Mouse (Mus musculus) embryonic facial prominence, embryonic 10.5 days (tissue): ENCODE measurements at regions not wholly inside any gene's neighbourhood (a gene's known extent, or its start where the extent isn't known, plus 50 kb on each side); places are given as distances from the start of the nearest gene placed in this dataset.
A peak's percentile ranks its signal among the peaks of the same experiment; 100 is the strongest.
"Not testable (repeated sequence)": the region's sequence is repeated elsewhere in the genome, so short reads cannot be mapped to it uniquely, and the experiment has no call there.

ENCODE experiments used
- DNase-seq: peaks from one replicate; pipeline ENCODE4 v3.0.0-alpha.2; 2017; ENCODE audit warnings: low spot score
- H3K27ac ChIP-seq: fragments of 300-500 bp; sonication (generic); replicated peaks from 2 replicates; pipeline ENCODE4 v1.5.1; 2016; ENCODE audit warnings: mild to moderate bottlenecking
- H3K27me3 ChIP-seq: fragments of 300-500 bp; sonication (generic); replicated peaks from 2 replicates; pipeline ENCODE4 v1.6.1; 2016; ENCODE audit warnings: low read depth, mild to moderate bottlenecking; ENCODE audit not compliant: poor library complexity, severe bottlenecking
- H3K36me3 ChIP-seq: fragments of 300-500 bp; sonication (generic); replicated peaks from 2 replicates; pipeline ENCODE4 v1.6.1; 2016; ENCODE audit warnings: mild to moderate bottlenecking, moderate library complexity
- H3K4me1 ChIP-seq: fragments of 300-500 bp; sonication (generic); 2 replicates; pipeline ENCODE4 v1.6.1; 2016
- H3K4me3 ChIP-seq: fragments of 300-500 bp; sonication (generic); 2 replicates; pipeline ENCODE4 v1.5.1; 2016; ENCODE audit warnings: mild to moderate bottlenecking, moderate library complexity
- H3K9me3 ChIP-seq: fragments of 300-500 bp; sonication (generic); 2 replicates; pipeline ENCODE4 v1.6.1; 2016; ENCODE audit warnings: mild to moderate bottlenecking
- WGBS: fragments of 180-500 bp; shearing (Covaris S2); methylation state at CpG from one replicate; pipeline ENCODE4 v1.1.7; 2016; 5-methylcytosine and 5-hydroxymethylcytosine counted together

DNA sequence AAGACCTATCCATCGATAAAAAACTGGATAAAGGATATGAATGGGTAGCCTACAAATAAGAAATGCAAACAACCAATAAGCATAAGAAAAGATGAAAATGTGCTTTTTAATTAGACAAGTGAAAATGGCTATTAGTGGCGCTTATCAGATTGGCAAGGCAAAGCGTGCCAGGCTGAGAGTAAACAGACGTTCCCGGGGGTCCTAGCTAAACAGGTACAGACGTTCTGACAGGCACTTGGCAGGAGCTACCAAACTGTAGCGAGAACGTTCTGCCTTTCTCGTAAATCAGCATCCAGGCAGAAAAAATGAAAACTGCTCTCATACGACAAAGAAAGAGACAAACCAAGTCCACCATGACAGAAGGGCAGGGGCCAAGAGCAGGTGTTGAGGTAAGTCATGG, 263.3 kb downstream of the Prex1 start:
- no peak for DNase-seq
- Histone ChIP-seq H3K4me1 (peaks cover 78% of the 10 kb centered on the region), H3K27me3 (peaks cover 9% of the 10 kb centered on the region; the same call in 1 of the 2 replicates), H3K9me3 (no peaks in the 10 kb centered on the region), H3K4me3 (no peak overlapping the region), H3K36me3 (no peaks in the 10 kb centered on the region), H3K27ac (peak overlapping the region; percentile 31; the same call in 1 of the 2 replicates)
- WGBS: 81% methylated on average over 10 of the region's 10 CpGs

GRCm38 (mm10) chr2:166448724-166449123, 264.9 kb downstream of the Prex1 start:
- Histone ChIP-seq H3K4me3 (no peak overlapping the region), H3K4me1 (peaks cover 75% of the 10 kb centered on the region), H3K27me3 (peaks cover 9% of the 10 kb centered on the region; the same call in 1 of the 2 replicates), H3K9me3 (no peaks in the 10 kb centered on the region), H3K27ac (peak overlapping the region; percentile 75), H3K36me3 (no peaks in the 10 kb centered on the region)
- WGBS: 56% methylated on average over 13 of the region's 13 CpGs
- DNase-seq: no peak

DNA sequence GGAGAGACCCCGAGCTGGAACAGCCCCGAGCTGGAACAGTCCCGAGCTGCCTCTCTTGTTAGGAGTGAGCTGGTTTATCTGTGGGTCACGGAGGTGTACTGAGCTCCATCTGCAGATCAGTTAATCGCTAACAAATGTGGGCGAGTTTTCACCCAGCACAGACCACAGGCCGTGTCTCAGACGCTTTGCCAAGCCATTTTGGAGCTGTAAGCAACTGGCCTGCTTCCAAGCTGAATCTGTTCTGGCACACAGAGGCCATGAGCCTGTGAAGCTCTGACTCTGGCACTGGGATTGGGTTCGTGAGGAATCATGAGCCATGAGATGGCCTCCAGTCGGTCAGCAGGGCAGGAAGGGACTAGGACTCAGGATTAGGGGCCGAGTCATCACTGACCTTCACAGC, 265.5 kb downstream of the Prex1 start:
- Histone ChIP-seq H3K4me3 (no peak overlapping the region), H3K27ac (peak overlapping the region; percentile 75), H3K36me3 (no peaks in the 10 kb centered on the region), H3K4me1 (peaks cover 76% of the 10 kb centered on the region), H3K27me3 (peaks cover 9% of the 10 kb centered on the region; the same call in 1 of the 2 replicates), H3K9me3 (no peaks in the 10 kb centered on the region)
- peak; percentile 42 for DNase-seq
- 35% methylated on average over 11 of the region's 11 CpGs for WGBS

DNA sequence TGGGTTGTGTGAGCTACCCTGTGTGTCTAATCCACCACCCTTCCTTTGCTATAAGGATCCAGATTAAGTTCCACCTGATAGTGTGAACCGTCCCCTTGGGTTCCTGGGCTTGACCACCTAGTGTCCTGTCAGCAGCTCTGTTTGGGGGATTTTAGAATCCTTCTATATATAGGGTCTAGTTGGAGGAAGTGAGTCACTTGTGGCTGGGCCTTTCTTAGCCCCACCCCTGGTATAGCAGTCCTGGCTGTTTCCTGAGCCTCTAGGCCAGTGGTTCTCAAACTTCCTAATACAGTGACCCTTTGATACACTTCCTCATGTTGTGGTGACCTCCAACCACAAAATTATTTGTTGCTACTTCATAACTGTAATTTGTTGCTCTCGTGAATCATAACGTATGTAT, 267.1 kb downstream of the Prex1 start:
- Histone ChIP-seq H3K9me3 (no peaks in the 10 kb centered on the region), H3K4me3 (no peak overlapping the region), H3K27ac (peak overlapping the region; percentile 58), H3K36me3 (no peaks in the 10 kb centered on the region), H3K27me3 (peaks cover 9% of the 10 kb centered on the region; the same call in 1 of the 2 replicates), H3K4me1 (peaks cover 83% of the 10 kb centered on the region)
- 86% methylated on average over 3 of the region's 3 CpGs for WGBS
- DNase-seq: no peak

DNA sequence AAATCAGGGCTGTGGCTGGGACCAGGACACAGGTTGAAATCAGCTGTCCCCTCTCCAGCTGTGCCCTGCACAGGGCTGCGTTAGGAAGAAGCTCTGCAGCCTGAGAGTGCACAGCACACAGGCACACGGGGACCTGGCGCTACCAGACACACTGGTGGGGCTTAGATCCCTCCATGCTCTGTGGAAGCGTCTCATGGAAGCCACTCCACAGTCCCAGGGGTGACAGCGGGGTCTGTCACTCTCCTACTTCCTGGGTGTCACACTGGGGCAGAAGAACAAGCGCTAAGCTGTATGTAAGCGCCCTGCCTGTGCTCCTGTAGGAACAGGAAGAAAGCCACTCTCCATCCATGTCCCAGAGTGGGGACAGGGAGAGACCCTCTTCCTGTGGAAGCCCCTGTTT, 267.8 kb downstream of the Prex1 start:
- peak overlapping the region; percentile 58; the same call in 1 of the 2 replicates for H3K27ac ChIP-seq
- 63% methylated on average over 7 of the region's 7 CpGs for WGBS

GRCm38 (mm10) chr2:166442997-166443396, 270.6 kb downstream of the Prex1 start:
- Histone ChIP-seq H3K4me3 (no peak overlapping the region), H3K27me3 (0 out of 2 replicates have a peak, but pooled peaks cover 9% of the 10 kb centered on the region), H3K4me1 (peaks cover 65% of the 10 kb centered on the region), H3K27ac (peak overlapping the region; percentile 42), H3K9me3 (no peaks in the 10 kb centered on the region), H3K36me3 (no peaks in the 10 kb centered on the region)
- DNase-seq: peak; percentile 39
- WGBS: 57% methylated on average over 15 of the region's 15 CpGs

More for the DNA sequence above, 267.8 kb downstream of the Prex1 start:
- H3K36me3 ChIP-seq, H3K27me3 ChIP-seq, DNase-seq, H3K9me3 ChIP-seq, H3K4me3 ChIP-seq: not testable (repeated sequence)
- peaks cover 76% of the 10 kb centered on the region for H3K4me1 ChIP-seq

DNA sequence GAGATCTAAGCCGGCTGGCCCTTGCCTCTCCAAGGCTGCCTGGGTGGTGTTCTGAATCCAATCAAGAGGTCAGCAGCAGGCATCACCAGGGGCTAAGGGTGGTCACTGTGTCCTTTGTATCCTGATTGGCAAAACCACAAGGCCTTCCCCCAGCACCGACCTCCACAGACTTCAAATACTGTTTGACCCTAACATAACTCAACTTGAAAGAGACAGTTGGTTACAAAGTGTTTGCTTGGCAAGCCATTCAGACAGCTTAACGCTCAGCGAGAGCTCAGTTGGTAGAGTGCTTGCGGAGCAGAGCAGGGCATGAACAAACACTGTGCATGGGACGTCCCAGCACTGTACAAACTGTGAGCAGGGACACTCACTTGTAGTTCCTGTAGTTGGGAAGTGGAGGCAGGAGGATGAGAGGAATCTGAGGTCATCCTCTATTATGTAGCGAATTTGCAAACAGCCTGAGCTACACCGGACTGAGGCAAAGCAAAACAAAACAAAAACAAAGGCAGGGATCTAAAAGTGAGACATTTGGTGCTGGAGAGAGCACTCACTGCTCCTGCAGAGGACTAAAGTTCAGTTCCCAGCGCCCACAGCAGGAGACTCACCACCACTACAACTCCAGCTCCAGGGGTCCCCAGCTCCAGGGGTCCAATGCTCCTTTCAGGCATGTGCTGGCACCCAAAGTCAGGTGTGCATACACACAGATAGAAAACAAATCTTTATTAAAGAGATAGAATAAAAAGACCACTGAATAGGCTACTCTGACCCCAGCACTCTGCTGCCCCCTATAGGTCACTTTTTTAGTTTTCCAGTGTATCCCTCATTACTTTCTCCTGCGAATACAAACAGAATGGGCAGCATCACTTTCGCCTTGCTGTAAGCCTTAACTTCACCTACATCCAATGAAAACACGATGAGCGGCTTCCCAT, 273.5 kb downstream of the Prex1 start:
- Histone ChIP-seq H3K27ac (peak overlapping the region; percentile 78), H3K4me3 (no peak overlapping the region), H3K9me3 (no peaks in the 10 kb centered on the region), H3K27me3 (0 out of 2 replicates have a peak, but pooled peaks cover 5% of the 10 kb centered on the region), H3K4me1 (peaks cover 44% of the 10 kb centered on the region), H3K36me3 (no peaks in the 10 kb centered on the region)
- 53% methylated on average over 13 of the region's 13 CpGs for WGBS
- DNase-seq: peak; percentile 47

DNA sequence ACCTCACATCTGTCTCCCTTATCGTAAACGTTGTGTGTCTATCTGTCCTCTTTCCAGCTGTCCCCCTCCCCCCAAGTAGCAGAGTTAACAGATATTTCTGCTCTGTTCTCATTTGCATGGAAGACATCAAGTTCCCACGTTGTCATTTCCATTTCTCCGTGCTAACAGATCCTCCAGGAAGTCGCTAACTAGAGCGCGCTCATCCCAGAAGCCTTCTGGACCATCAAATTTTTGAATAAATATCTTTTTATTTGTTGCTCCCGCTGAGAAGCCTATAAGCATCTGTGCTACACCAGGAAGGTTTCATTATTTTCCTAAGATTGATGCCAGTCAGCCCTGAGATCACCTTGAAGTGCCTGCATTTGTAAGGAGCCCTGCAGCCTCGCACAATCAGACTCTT, 275.4 kb downstream of the Prex1 start:
- WGBS: 86% methylated on average over 9 of the region's 9 CpGs
- no peaks in the 10 kb centered on the region for H3K36me3 ChIP-seq

GRCm38 (mm10) chr2:166434554-166434953, 279.1 kb downstream of the Prex1 start:
- Histone ChIP-seq H3K4me3 (no peak overlapping the region), H3K9me3 (no peaks in the 10 kb centered on the region), H3K27ac (peak overlapping the region; percentile 26; the same call in 1 of the 2 replicates), H3K36me3 (no peaks in the 10 kb centered on the region), H3K4me1 (peaks cover 51% of the 10 kb centered on the region), H3K27me3 (0 out of 2 replicates have a peak, but pooled peaks cover 12% of the 10 kb centered on the region)
- 59% methylated on average over 8 of the region's 8 CpGs for WGBS
- no peak for DNase-seq

More for the DNA sequence above, 275.4 kb downstream of the Prex1 start:
- H3K9me3 ChIP-seq: no peaks in the 10 kb centered on the region
- 0 out of 2 replicates have a peak, but pooled peaks cover 5% of the 10 kb centered on the region for H3K27me3 ChIP-seq
- 0 out of 2 replicates have a peak overlapping the region, but pooled peaks have one; percentile 46 for H3K27ac ChIP-seq
- H3K4me1 ChIP-seq: peaks cover 52% of the 10 kb centered on the region
- H3K4me3 ChIP-seq: no peak overlapping the region
- DNase-seq: no peak

- Histone ChIP-seq H3K27me3 (0 out of 2 replicates have a peak, but pooled peaks cover 9% of the 10 kb centered on the region), H3K36me3 (no peaks in the 10 kb centered on the region), H3K9me3 (no peaks in the 10 kb centered on the region), H3K4me1 (peaks cover 50% of the 10 kb centered on the region), H3K27ac (peak overlapping the region; percentile 26), H3K4me3 (no peak overlapping the region)
- no peak for DNase-seq
- 83% methylated on average over 15 of the region's 15 CpGs for WGBS
Measured at GRCm38 (mm10) chr2:166433655-166434333, 278.3 kb upstream of the Sulf2 start.

DNA sequence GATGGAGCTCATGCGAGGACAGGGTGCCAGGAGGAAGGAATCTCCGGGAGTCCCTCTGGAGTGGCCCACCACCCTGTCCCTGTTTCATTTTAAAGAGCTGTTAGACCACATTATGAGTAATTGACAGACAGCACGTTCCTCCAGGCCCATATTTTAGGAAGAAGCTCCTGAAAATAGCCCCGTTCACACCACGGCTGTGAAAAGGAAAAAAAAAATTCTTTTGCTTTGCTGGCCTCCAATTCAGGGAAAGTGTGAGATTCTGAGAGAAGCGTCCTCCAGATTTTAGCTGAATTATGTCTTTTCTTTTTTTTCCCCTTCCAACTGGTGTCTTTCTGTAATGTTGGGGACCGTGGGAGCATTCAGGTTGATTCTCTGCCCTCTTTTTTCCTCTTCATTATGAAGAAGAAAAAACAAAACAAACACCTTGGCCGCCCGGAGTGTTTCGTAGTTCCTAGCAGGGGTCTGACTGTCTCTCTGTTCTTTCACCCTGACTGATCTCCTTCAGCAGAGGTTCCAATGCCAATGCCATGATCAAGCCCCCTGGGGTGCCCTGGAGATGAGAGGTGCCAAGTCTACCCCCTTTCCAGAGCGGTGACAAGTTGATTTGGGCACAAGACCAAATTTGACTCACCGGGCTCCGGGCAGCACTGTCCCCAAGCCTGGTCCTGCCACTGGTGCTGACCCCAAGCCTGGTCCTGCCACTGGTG, 277.6 kb upstream of the Sulf2 start:
- no peak overlapping the region for H3K4me3 ChIP-seq
- WGBS: 78% methylated on average over 13 of the region's 13 CpGs
- no peaks in the 10 kb centered on the region for H3K9me3 ChIP-seq
- no peak for DNase-seq
- H3K36me3 ChIP-seq: no peaks in the 10 kb centered on the region
- 0 out of 2 replicates have a peak, but pooled peaks cover 6% of the 10 kb centered on the region for H3K27me3 ChIP-seq
- H3K4me1 ChIP-seq: peaks cover 52% of the 10 kb centered on the region
- H3K27ac ChIP-seq: peak overlapping the region; percentile 26

GRCm38 (mm10) chr2:166432531-166432930, 277.1 kb upstream of the Sulf2 start:
- no peaks in the 10 kb centered on the region for H3K9me3 ChIP-seq
- DNase-seq: no peak
- peaks cover 58% of the 10 kb centered on the region for H3K4me1 ChIP-seq
- 0 out of 2 replicates have a peak, but pooled peaks cover 6% of the 10 kb centered on the region for H3K27me3 ChIP-seq
- peak overlapping the region; percentile 25 for H3K27ac ChIP-seq
- H3K36me3 ChIP-seq: no peaks in the 10 kb centered on the region
- 72% methylated on average over 8 of the region's 8 CpGs for WGBS
- H3K4me3 ChIP-seq: no peak overlapping the region
